Mouse (Mus musculus): ENCODE data around the gene Gm36028. TPM values are rescaled to one million over a fixed set of nuclear protein-coding genes. Genes with fewer than 3 reads are reported as not detected.

Gene Gm36028
- total and polyA plus RNA-seq, 2 experiments = 2.1 to 5.3 TPM

GRCm38 (mm10) chr16:37845202-37845925 lies 15.6 kb downstream of the Gm36028 start:
- no peaks in the 10 kb centered on the region for H3K36me3 ChIP-seq (ENCODE audit: control insufficient read depth, insufficient read depth, low read length)
- H3K27ac ChIP-seq (replicated peaks; ENCODE audit: insufficient read depth, low read depth, low read length) = no peak overlapping the region
- no peak overlapping the region for H3K4me3 ChIP-seq (ENCODE audit: insufficient read depth, low read depth, low read length)
- H3K4me1 ChIP-seq (ENCODE audit: control insufficient read depth, insufficient read depth, low read length) = peaks cover 1% of the 10 kb centered on the region; the same call in 1 of the 2 replicates
- 64% methylated on average over 7 of the region's 7 CpGs for WGBS
- TF ChIP-seq CTCF (IDR thresholded peaks at IDR 0.05; ENCODE audit: low read depth, low read length) (no peak), POLR2A (IDR thresholded peaks at IDR 0.05; ENCODE audit: extremely low read depth, insufficient read depth, low read length) (no peak)
- H3K9ac ChIP-seq (ENCODE audit: low read depth, low read length) = no peak overlapping the region
- H3K27me3 ChIP-seq (ENCODE audit: control insufficient read depth, insufficient read depth, low read length) = peaks cover 3% of the 10 kb centered on the region; the same call in 1 of the 2 replicates
- no peak for DNase-seq (ENCODE audit: extremely low read depth, low read depth, low spot score)
- H3K79me2 ChIP-seq (ENCODE audit: control insufficient read depth, insufficient read depth, low read length) = no peaks in the 10 kb centered on the region

- Histone ChIP-seq H3K79me2 (ENCODE audit: control insufficient read depth, insufficient read depth, low read length) (no peaks in the 10 kb centered on the region), H3K36me3 (ENCODE audit: control insufficient read depth, insufficient read depth, low read length) (no peaks in the 10 kb centered on the region), H3K27me3 (ENCODE audit: control insufficient read depth, insufficient read depth, low read length) (peaks cover 3% of the 10 kb centered on the region; the same call in 1 of the 2 replicates), H3K4me1 (ENCODE audit: control insufficient read depth, insufficient read depth, low read length) (no peaks in the 10 kb centered on the region; the same call in 1 of the 2 replicates), H3K4me3 (ENCODE audit: insufficient read depth, low read depth, low read length) (no peak overlapping the region), H3K9ac (ENCODE audit: low read depth, low read length) (no peak overlapping the region), H3K27ac (replicated peaks; ENCODE audit: insufficient read depth, low read depth, low read length) (no peak overlapping the region)
- WGBS = 39% methylated on average over 12 of the region's 12 CpGs
- peak; percentile 51 for DNase-seq (ENCODE audit: extremely low read depth, low read depth, low spot score)
- TF ChIP-seq CTCF (IDR thresholded peaks at IDR 0.05; ENCODE audit: low read depth, low read length) = no peak
- TF ChIP-seq POLR2A (IDR thresholded peaks at IDR 0.05; ENCODE audit: extremely low read depth, insufficient read depth, low read length) = no peak
These were observed 17.2 kb downstream of the Gm36028 start for GRCm38 (mm10) chr16:37843740-37844139.

GRCm38 (mm10) chr16:37842439-37842838 lies 18.5 kb downstream of the Gm36028 start:
- Histone ChIP-seq H3K27me3 (ENCODE audit: control insufficient read depth, insufficient read depth, low read length) (peaks cover 3% of the 10 kb centered on the region; the same call in 1 of the 2 replicates), H3K36me3 (ENCODE audit: control insufficient read depth, insufficient read depth, low read length) (no peaks in the 10 kb centered on the region), H3K4me3 (ENCODE audit: insufficient read depth, low read depth, low read length) (no peak overlapping the region), H3K9ac (ENCODE audit: low read depth, low read length) (no peak overlapping the region), H3K27ac (replicated peaks; ENCODE audit: insufficient read depth, low read depth, low read length) (no peak overlapping the region), H3K4me1 (ENCODE audit: control insufficient read depth, insufficient read depth, low read length) (no peaks in the 10 kb centered on the region; the same call in 1 of the 2 replicates), H3K79me2 (ENCODE audit: control insufficient read depth, insufficient read depth, low read length) (no peaks in the 10 kb centered on the region)
- no peak for DNase-seq (ENCODE audit: extremely low read depth, low read depth, low spot score)
- TF ChIP-seq POLR2A (IDR thresholded peaks at IDR 0.05; ENCODE audit: extremely low read depth, insufficient read depth, low read length) = no peak
- no peak for TF ChIP-seq CTCF (IDR thresholded peaks at IDR 0.05; ENCODE audit: low read depth, low read length)
- WGBS = 100% methylated on average over 2 of the region's 2 CpGs

GRCm38 (mm10) chr16:37837571-37837970 lies 23.4 kb downstream of the Gm36028 start:
- Histone ChIP-seq H3K79me2 (ENCODE audit: control insufficient read depth, insufficient read depth, low read length) (no peaks in the 10 kb centered on the region), H3K27me3 (ENCODE audit: control insufficient read depth, insufficient read depth, low read length) (no peaks in the 10 kb centered on the region), H3K36me3 (ENCODE audit: control insufficient read depth, insufficient read depth, low read length) (no peaks in the 10 kb centered on the region), H3K9ac (ENCODE audit: low read depth, low read length) (no peak overlapping the region), H3K4me3 (ENCODE audit: insufficient read depth, low read depth, low read length) (no peak overlapping the region), H3K27ac (replicated peaks; ENCODE audit: insufficient read depth, low read depth, low read length) (no peak overlapping the region), H3K4me1 (ENCODE audit: control insufficient read depth, insufficient read depth, low read length) (no peaks in the 10 kb centered on the region)
- no peak for DNase-seq (ENCODE audit: extremely low read depth, low read depth, low spot score)
- 78% methylated on average over 3 of the region's 3 CpGs for WGBS
- TF ChIP-seq CTCF (IDR thresholded peaks at IDR 0.05; ENCODE audit: low read depth, low read length) (no peak), POLR2A (IDR thresholded peaks at IDR 0.05; ENCODE audit: extremely low read depth, insufficient read depth, low read length) (no peak)

- no peaks in the 10 kb centered on the region for H3K36me3 ChIP-seq (ENCODE audit: control insufficient read depth, insufficient read depth, low read length)
- TF ChIP-seq POLR2A (IDR thresholded peaks at IDR 0.05; ENCODE audit: extremely low read depth, insufficient read depth, low read length) (no peak), CTCF (IDR thresholded peaks at IDR 0.05; ENCODE audit: low read depth, low read length) (no peak)
- WGBS = 74% methylated on average over 7 of the region's 7 CpGs
- H3K27me3 ChIP-seq (ENCODE audit: control insufficient read depth, insufficient read depth, low read length) = no peaks in the 10 kb centered on the region
- no peak overlapping the region for H3K4me3 ChIP-seq (ENCODE audit: insufficient read depth, low read depth, low read length)
- no peak for DNase-seq (ENCODE audit: extremely low read depth, low read depth, low spot score)
- H3K27ac ChIP-seq (replicated peaks; ENCODE audit: insufficient read depth, low read depth, low read length) = no peak overlapping the region
- no peak overlapping the region for H3K9ac ChIP-seq (ENCODE audit: low read depth, low read length)
- H3K79me2 ChIP-seq (ENCODE audit: control insufficient read depth, insufficient read depth, low read length) = no peaks in the 10 kb centered on the region
- H3K4me1 ChIP-seq (ENCODE audit: control insufficient read depth, insufficient read depth, low read length) = no peaks in the 10 kb centered on the region
These were observed 29.9 kb downstream of the Gm36028 start for GRCm38 (mm10) chr16:37831041-37831440.

- Histone ChIP-seq H3K9ac (ENCODE audit: low read depth, low read length) (no peak overlapping the region), H3K27ac (replicated peaks; ENCODE audit: insufficient read depth, low read depth, low read length) (no peak overlapping the region), H3K4me3 (ENCODE audit: insufficient read depth, low read depth, low read length) (no peak overlapping the region), H3K79me2 (ENCODE audit: control insufficient read depth, insufficient read depth, low read length) (no peaks in the 10 kb centered on the region), H3K27me3 (ENCODE audit: control insufficient read depth, insufficient read depth, low read length) (no peaks in the 10 kb centered on the region), H3K4me1 (ENCODE audit: control insufficient read depth, insufficient read depth, low read length) (no peaks in the 10 kb centered on the region), H3K36me3 (ENCODE audit: control insufficient read depth, insufficient read depth, low read length) (no peaks in the 10 kb centered on the region)
- TF ChIP-seq CTCF (IDR thresholded peaks at IDR 0.05; ENCODE audit: low read depth, low read length) = no peak
- TF ChIP-seq POLR2A (IDR thresholded peaks at IDR 0.05; ENCODE audit: extremely low read depth, insufficient read depth, low read length) = no peak
- 96% methylated on average over 3 of the region's 3 CpGs for WGBS
- no peak for DNase-seq (ENCODE audit: extremely low read depth, low read depth, low spot score)
These were observed 34.7 kb downstream of the Gm36028 start for GRCm38 (mm10) chr16:37826286-37826685.

Measured in liver, adult 2 months (tissue).